Comparison of ENCODE assay signal across 8 mouse cellular contexts in the genomic region with DNA sequence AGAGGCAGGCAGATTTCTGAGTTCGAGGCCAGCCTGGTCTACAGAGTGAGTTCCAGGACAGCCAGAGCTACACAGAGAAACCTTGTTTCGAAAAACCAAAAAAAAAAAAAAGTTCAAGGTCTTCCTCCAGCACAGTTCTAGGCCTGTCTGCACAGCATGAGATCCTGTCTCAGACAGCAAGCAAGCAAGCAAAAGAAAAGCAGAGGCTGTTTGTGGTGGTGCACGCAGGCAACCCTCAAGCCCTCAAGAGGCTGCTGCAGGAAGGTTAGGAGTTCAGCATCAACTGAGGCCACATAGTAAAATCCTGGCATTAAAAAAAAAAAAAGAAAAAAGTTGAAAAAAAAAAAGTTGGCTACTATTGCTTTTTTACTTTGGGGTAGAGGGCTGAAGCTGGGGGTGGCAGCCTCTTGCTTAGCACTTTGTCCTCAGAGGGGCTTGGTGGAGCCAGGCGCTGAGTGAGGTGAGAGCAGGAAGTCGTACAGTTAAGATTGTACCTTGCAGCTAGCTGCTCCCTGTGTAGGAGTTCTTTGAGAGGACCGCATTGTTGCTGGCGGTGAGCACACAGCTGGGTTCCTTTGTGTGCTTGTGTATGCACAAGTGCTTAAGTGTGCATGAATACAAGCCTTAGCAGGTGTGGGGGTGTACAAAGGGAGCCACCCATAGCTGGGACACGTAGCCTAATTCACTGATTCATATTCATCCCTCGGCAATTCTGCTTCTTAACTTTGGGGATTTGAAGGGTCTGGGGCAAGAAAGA. TPM values are rescaled to one million over a fixed set of nuclear protein-coding genes. Genes with fewer than 3 reads are reported as not detected.
DNase-seq lines count a peak whose midpoint lies in the region; ATAC-seq and TF ChIP-seq lines count a peak whose summit lies in the region.

No protein-coding gene starts in this region.

- H3K27me3 ChIP-seq in heart, adult 2 months (ENCODE audit: control insufficient read depth, insufficient read depth, low read length): no peaks in the 10 kb centered on the region
- H3K27me3 ChIP-seq in hindbrain, embryonic 15.5 days: no peaks in the 10 kb centered on the region
- no peaks in the 10 kb centered on the region for H3K27me3 ChIP-seq in midbrain, postnatal 0 days (ENCODE audit: insufficient read depth, low read length)

- peak overlapping the region; percentile 5; the same call in 1 of the 2 replicates for H3K4me3 ChIP-seq in heart, adult 2 months
- H3K4me3 ChIP-seq in ES-E14 (ENCODE audit: insufficient read depth in 1 of 2, low read depth in 1 of 2, low read length in 2 of 2, poor library complexity in 1 of 2, severe bottlenecking in 1 of 2): peak overlapping the region; percentile 65 to 73
- H3K4me3 ChIP-seq in hindbrain, embryonic 15.5 days: 0 out of 2 replicates have a peak overlapping the region, but pooled peaks have one; percentile 13
- H3K4me3 ChIP-seq in midbrain, postnatal 0 days (ENCODE audit: low read depth, low read length): no peak overlapping the region

- no peak overlapping the region for H3K9ac ChIP-seq in heart, adult 2 months (ENCODE audit: low read depth, low read length)
- H3K9ac ChIP-seq in ES-E14 (ENCODE audit: insufficient read depth, low read depth, low read length, poor library complexity, severe bottlenecking): peak overlapping the region; percentile 78
- H3K9ac ChIP-seq in hindbrain, embryonic 15.5 days: 0 out of 2 replicates have a peak overlapping the region, but pooled peaks have one; percentile 7
- H3K9ac ChIP-seq in midbrain, postnatal 0 days (replicated peaks; ENCODE audit: low read length, poor library complexity, severe bottlenecking): 0 out of 2 replicates have a peak overlapping the region, but pooled peaks have one; percentile 3

- intact Hi-C loops in heart, adult 2 months (cut with DNase I): loop anchor here (5.0 kb wide), 4 partner anchors 39 to 89 kb away; a partner anchor contains a TSS

- in situ Hi-C loops in ES-E14 (cut with MboI; ENCODE audit: low sequenced_read_pairs in 2 of 2, unreplicated experiment in 2 of 2): no loop called here

- H3K4me1 ChIP-seq in heart, adult 2 months (ENCODE audit: control insufficient read depth, insufficient read depth, low read length): peaks cover 5% of the 10 kb centered on the region
- H3K4me1 ChIP-seq in ES-E14 (ENCODE audit: control insufficient read depth in 2 of 2, insufficient read depth in 2 of 2, low read length in 2 of 2, poor library complexity in 1 of 2): peaks cover 7 to 20% of the 10 kb centered on the region in 2 experiments; a peak in 3 of 4 replicates
- peaks cover 16% of the 10 kb centered on the region for H3K4me1 ChIP-seq in hindbrain, embryonic 15.5 days (replicated peaks)
- H3K4me1 ChIP-seq in midbrain, postnatal 0 days (ENCODE audit: insufficient read depth, low read length): no peaks in the 10 kb centered on the region

- DNase-seq in heart, adult 2 months: no peak
- no peak for DNase-seq in heart, adult 18-20 months
- DNase-seq in ES-E14 (ENCODE audit: low read depth, low spot score): peak; percentile 77
- DNase-seq in midbrain, postnatal 0 days (ENCODE audit: low spot score): no peak
- no peak for DNase-seq in cerebellum, adult 11-12 months
- DNase-seq in right cerebral cortex, adult 2 months (ENCODE audit: low spot score in 2 of 2): no peak

- H3K4me2 ChIP-seq in hindbrain, embryonic 15.5 days: peak overlapping the region; percentile 47
- H3K4me2 ChIP-seq in midbrain, postnatal 0 days (ENCODE audit: low read depth, low read length, poor library complexity, severe bottlenecking): peak overlapping the region; percentile 48; the same call in 1 of the 2 replicates

- no peak for TF ChIP-seq CTCF in heart, adult 2 months (IDR thresholded peaks at IDR 0.05)
- TF ChIP-seq CTCF in midbrain, postnatal 0 days (IDR thresholded peaks at IDR 0.05): no peak

- H3K9me3 ChIP-seq in ES-E14 (ENCODE audit: control insufficient read depth, insufficient read depth, low read depth, low read length): no peaks in the 10 kb centered on the region
- no peaks in the 10 kb centered on the region for H3K9me3 ChIP-seq in hindbrain, embryonic 15.5 days
- no peaks in the 10 kb centered on the region for H3K9me3 ChIP-seq in midbrain, postnatal 0 days (ENCODE audit: low read length)

- ATAC-seq in hindbrain, embryonic 15.5 days (ENCODE audit: low FRiP score, low read depth): 0 out of 2 replicates have a peak, but pooled peaks have one; percentile 5
- ATAC-seq in midbrain, postnatal 0 days (ENCODE audit: low FRiP score): no peak
- ATAC-seq in megakaryocyte-erythroid progenitor cell, adult 5-6 weeks (replicated peaks; ENCODE audit: low FRiP score, low TSS enrichment, poor library complexity, severe bottlenecking): no peak

- H3K79me2 ChIP-seq in heart, adult 2 months (replicated peaks; ENCODE audit: control insufficient read depth, insufficient read depth, low read length): peaks cover 5% of the 10 kb centered on the region

- TF ChIP-seq POLR2A in heart, adult 2 months (IDR thresholded peaks at IDR 0.05; ENCODE audit: insufficient read depth, low read depth, low read length): no peak

- TF ChIP-seq EP300 in heart, adult 2 months (IDR thresholded peaks at IDR 0.05; ENCODE audit: insufficient read depth, low read depth, low read length): no peak

- WGBS in heart, adult 2 months: 69% methylated on average over 9 of the region's 9 CpGs
- WGBS in hindbrain, embryonic 15.5 days: 34% methylated on average over 9 of the region's 9 CpGs
- 30% methylated on average over 9 of the region's 9 CpGs for WGBS in midbrain, postnatal 0 days

- no peaks in the 10 kb centered on the region for H3K36me3 ChIP-seq in heart, adult 2 months (ENCODE audit: control insufficient read depth, insufficient read depth, low read length)
- peaks cover 44% of the 10 kb centered on the region for H3K36me3 ChIP-seq in ES-E14 (ENCODE audit: control insufficient read depth, insufficient read depth, low read length, poor library complexity, severe bottlenecking)
- H3K36me3 ChIP-seq in hindbrain, embryonic 15.5 days: peaks cover 35% of the 10 kb centered on the region
- H3K36me3 ChIP-seq in midbrain, postnatal 0 days (ENCODE audit: insufficient read depth, low read length): peaks cover 31% of the 10 kb centered on the region

- H3K27ac ChIP-seq in heart, adult 2 months: no peak overlapping the region; the same call in 1 of the 2 replicates
- H3K27ac ChIP-seq in ES-E14 (ENCODE audit: insufficient read depth, low read depth, low read length, poor library complexity, severe bottlenecking): peak overlapping the region; percentile 97
- peak overlapping the region; percentile 37; the same call in 1 of the 2 replicates for H3K27ac ChIP-seq in hindbrain, embryonic 15.5 days (replicated peaks)
- peak overlapping the region; percentile 65; the same call in 1 of the 2 replicates for H3K27ac ChIP-seq in midbrain, postnatal 0 days (ENCODE audit: low read depth, low read length)

RNA-seq across cellular contexts. Expression of a gene that starts 8.1 kb away (rescaled TPM):
- 100 to 1,000 TPM; 182 to 219 TPM for total RNA-seq in heart, adult 2 months (2021)
- polyA plus RNA-seq in heart, adult 2 months (2012; rRNA removed): 251 and 268 TPM in 2 replicates
- total RNA-seq in heart, adult 18-20 months (2021): 100 to 1,000 TPM; 229 to 242 TPM
- 135 and 139 TPM in 2 replicates for total RNA-seq in ES-E14 (2012; rRNA removed)
- 50.5 and 52.0 TPM in 2 replicates for polyA plus RNA-seq in hindbrain, embryonic 15.5 days (2015; fragmentation: Nextera tagmentation; extraction: Ambion mirVana)
- total RNA-seq in midbrain, postnatal 0 days (2014; rRNA removed): 60.1 and 78.3 TPM in 2 replicates
- 41.6 and 47.4 TPM in 2 replicates for polyA plus RNA-seq in midbrain, postnatal 0 days (2015; fragmentation: Nextera tagmentation; extraction: Ambion mirVana)
- total RNA-seq in megakaryocyte-erythroid progenitor cell, adult 5-6 weeks (2014; fragmentation: Nextera tagmentation): 11.4 and 15.5 TPM in 2 replicates
- total RNA-seq in megakaryocyte-erythroid progenitor cell, adult 5-6 weeks (2017): 13.7 and 19.8 TPM in 2 replicates

RNA-seq across cellular contexts. Expression of a gene that starts 11.4 kb away (rescaled TPM):
- total RNA-seq in heart, adult 2 months (2021): under 1 TPM; 0.39 to 0.47 TPM
- polyA plus RNA-seq in heart, adult 2 months (2012; rRNA removed): 1.1 and 1.9 TPM in 2 replicates
- 1 to 10 TPM in 1 of 2 experiments, under 1 TPM in 1; 0.45 to 1.3 TPM for total RNA-seq in heart, adult 18-20 months (2021)
- 0.09 TPM in 1 of 2 replicates, not detected in the other for total RNA-seq in ES-E14 (2012; rRNA removed)
- 0.09 and 0.10 TPM in 2 replicates for polyA plus RNA-seq in hindbrain, embryonic 15.5 days (2015; fragmentation: Nextera tagmentation; extraction: Ambion mirVana)
- total RNA-seq in midbrain, postnatal 0 days (2014; rRNA removed): 0.49 and 0.85 TPM in 2 replicates
- 0.07 and 0.16 TPM in 2 replicates for polyA plus RNA-seq in midbrain, postnatal 0 days (2015; fragmentation: Nextera tagmentation; extraction: Ambion mirVana)
- total RNA-seq in megakaryocyte-erythroid progenitor cell, adult 5-6 weeks (2014; fragmentation: Nextera tagmentation): not detected in 2 replicates
- total RNA-seq in megakaryocyte-erythroid progenitor cell, adult 5-6 weeks (2017): not detected in 2 replicates

RNA-seq across cellular contexts. Expression of a gene that starts 11.5 kb away (rescaled TPM):
- total RNA-seq in heart, adult 2 months (2021): 10 to 100 TPM; 10.8 to 12.1 TPM
- polyA plus RNA-seq in heart, adult 2 months (2012; rRNA removed): 17.4 and 18.9 TPM in 2 replicates
- 10 to 100 TPM; 11.8 to 15.0 TPM for total RNA-seq in heart, adult 18-20 months (2021)
- total RNA-seq in ES-E14 (2012; rRNA removed): 40.6 and 53.9 TPM in 2 replicates
- 17.6 and 21.2 TPM in 2 replicates for polyA plus RNA-seq in hindbrain, embryonic 15.5 days (2015; fragmentation: Nextera tagmentation; extraction: Ambion mirVana)
- 16.2 and 27.7 TPM in 2 replicates for total RNA-seq in midbrain, postnatal 0 days (2014; rRNA removed)
- polyA plus RNA-seq in midbrain, postnatal 0 days (2015; fragmentation: Nextera tagmentation; extraction: Ambion mirVana): 18.5 and 21.3 TPM in 2 replicates
- total RNA-seq in megakaryocyte-erythroid progenitor cell, adult 5-6 weeks (2014; fragmentation: Nextera tagmentation): 15.4 and 21.4 TPM in 2 replicates
- 3.5 and 6.8 TPM in 2 replicates for total RNA-seq in megakaryocyte-erythroid progenitor cell, adult 5-6 weeks (2017)

RNA-seq across cellular contexts. Expression of a gene that starts 37.4 kb away (rescaled TPM):
- 100 to 1,000 TPM; 438 to 443 TPM for total RNA-seq in heart, adult 2 months (2021)
- polyA plus RNA-seq in heart, adult 2 months (2012; rRNA removed): 382 and 470 TPM in 2 replicates
- total RNA-seq in heart, adult 18-20 months (2021): 100 to 1,000 TPM; 345 to 482 TPM
- total RNA-seq in ES-E14 (2012; rRNA removed): 36.1 and 48.5 TPM in 2 replicates
- 101 and 104 TPM in 2 replicates for polyA plus RNA-seq in hindbrain, embryonic 15.5 days (2015; fragmentation: Nextera tagmentation; extraction: Ambion mirVana)
- total RNA-seq in midbrain, postnatal 0 days (2014; rRNA removed): 51.5 and 76.1 TPM in 2 replicates
- polyA plus RNA-seq in midbrain, postnatal 0 days (2015; fragmentation: Nextera tagmentation; extraction: Ambion mirVana): 84.4 and 86.8 TPM in 2 replicates
- 29.5 and 45.9 TPM in 2 replicates for total RNA-seq in megakaryocyte-erythroid progenitor cell, adult 5-6 weeks (2014; fragmentation: Nextera tagmentation)
- total RNA-seq in megakaryocyte-erythroid progenitor cell, adult 5-6 weeks (2017): 21.7 and 27.7 TPM in 2 replicates

RNA-seq across cellular contexts. Expression of a gene that starts 40.3 kb away (rescaled TPM):
- total RNA-seq in heart, adult 2 months (2021): 10 to 100 TPM; 35.1 to 37.0 TPM
- polyA plus RNA-seq in heart, adult 2 months (2012; rRNA removed): 30.5 and 61.6 TPM in 2 replicates
- 10 to 100 TPM; 38.2 to 39.5 TPM for total RNA-seq in heart, adult 18-20 months (2021)
- total RNA-seq in ES-E14 (2012; rRNA removed): 83.7 and 95.8 TPM in 2 replicates
- 35.9 and 36.6 TPM in 2 replicates for polyA plus RNA-seq in hindbrain, embryonic 15.5 days (2015; fragmentation: Nextera tagmentation; extraction: Ambion mirVana)
- 245 and 261 TPM in 2 replicates for total RNA-seq in midbrain, postnatal 0 days (2014; rRNA removed)
- 30.6 and 31.7 TPM in 2 replicates for polyA plus RNA-seq in midbrain, postnatal 0 days (2015; fragmentation: Nextera tagmentation; extraction: Ambion mirVana)
- 65.2 and 70.8 TPM in 2 replicates for total RNA-seq in megakaryocyte-erythroid progenitor cell, adult 5-6 weeks (2014; fragmentation: Nextera tagmentation)
- 88.0 and 89.2 TPM in 2 replicates for total RNA-seq in megakaryocyte-erythroid progenitor cell, adult 5-6 weeks (2017)
